Mouse (Mus musculus) intestine, embryonic 16.5 days (tissue): Measurements from ENCODE around the gene Sct. TPM values are rescaled to one million over a fixed set of nuclear protein-coding genes. Genes with fewer than 3 reads are reported as not detected.

Source experiments
- ATAC-seq: fragments of 200-750 bp; cut with Nextera tagmentation; 2 replicates; pipeline ENCODE4 v1.8.0; 2017; ENCODE audit warnings: moderate TSS enrichment, moderate library complexity
- H3K27ac ChIP-seq: fragments of 300-500 bp; sonication (generic); 2 replicates; pipeline ENCODE4 v1.5.1; 2014; ENCODE audit warnings: mild to moderate bottlenecking, low read length
- H3K27me3 ChIP-seq: fragments of 300-500 bp; sonication (generic); replicated peaks from 2 replicates; pipeline ENCODE4 v1.6.1; 2014; ENCODE audit warnings: low read length, control low read depth, mixed read lengths; ENCODE audit not compliant: control insufficient read depth, insufficient read depth
- H3K36me3 ChIP-seq: fragments of 300-500 bp; sonication (generic); 2 replicates; pipeline ENCODE4 v1.6.1; 2014; ENCODE audit warnings: low read length, control low read depth; ENCODE audit not compliant: control insufficient read depth, insufficient read depth
- H3K4me1 ChIP-seq: fragments of 300-500 bp; sonication (generic); 2 replicates; pipeline ENCODE4 v1.6.1; 2014; ENCODE audit warnings: low read length, control low read depth, mixed read lengths; ENCODE audit not compliant: control insufficient read depth, insufficient read depth
- H3K4me2 ChIP-seq: fragments of 300-500 bp; sonication (generic); 2 replicates; pipeline ENCODE4 v1.6.1; 2014; ENCODE audit warnings: low read depth, low read length, control low read depth
- H3K4me3 ChIP-seq: fragments of 300-500 bp; sonication (generic); 2 replicates; pipeline ENCODE4 v1.5.1; 2014; ENCODE audit warnings: mild to moderate bottlenecking, low read length
- H3K9ac ChIP-seq: fragments of 300-500 bp; sonication (generic); 2 replicates; pipeline ENCODE4 v1.6.1; 2014; ENCODE audit warnings: low read depth, low read length
- H3K9me3 ChIP-seq: fragments of 300-500 bp; sonication (generic); 2 replicates; pipeline ENCODE4 v1.6.1; 2016; ENCODE audit warnings: low read length, control low read depth; ENCODE audit not compliant: control insufficient read depth
- WGBS: fragments of 180-500 bp; shearing (Covaris S2); extraction: QIAGEN DNeasy Blood & Tissue Kit; methylation state at CpG from one replicate; pipeline ENCODE4 v1.1.7; 2014; 5-methylcytosine and 5-hydroxymethylcytosine counted together
- polyA plus RNA-seq: library from polyadenylated mRNA; unstranded; fragments of >200 nt; fragmentation: Nextera tagmentation; extraction: Ambion mirVana; gene quantifications from 2 replicates; pipeline ENCODE4 v1.2.1, GENCODE M21; 2015

The Sct gene
- polyA plus RNA-seq, 1 experiment from 2014 or later = 304 TPM

- no peak for ATAC-seq
- Histone ChIP-seq H3K27me3 (peaks cover 51% of the 10 kb centered on the region), H3K27ac (no peak overlapping the region), H3K4me2 (no peak overlapping the region), H3K9ac (no peak overlapping the region), H3K9me3 (no peaks in the 10 kb centered on the region), H3K4me1 (peaks cover 21% of the 10 kb centered on the region), H3K36me3 (peaks cover 2% of the 10 kb centered on the region; the same call in 1 of the 2 replicates), H3K4me3 (no peak overlapping the region)
- 58% methylated on average over 15 of the region's 15 CpGs for WGBS
These were observed 13.9 kb upstream of the Sct start for GRCm38 (mm10) chr7:141292583-141293388.

- H3K4me3 ChIP-seq = peak within 1 kb of the TSS; percentile 56
- H3K9ac ChIP-seq = peak within 1 kb of the TSS; percentile 71
- 2% methylated on average over 38 of the region's 46 CpGs for WGBS
- H3K9me3 ChIP-seq = no peaks in the 10 kb centered on the region
- H3K27me3 ChIP-seq = peaks cover 51% of the 10 kb centered on the region
- peak within 1 kb of the TSS; percentile 96 for H3K4me2 ChIP-seq
- H3K27ac ChIP-seq = no peak within 1 kb of the TSS
- H3K4me1 ChIP-seq = peaks cover 21% of the 10 kb centered on the region
- peaks cover 2% of the 10 kb centered on the region; the same call in 1 of the 2 replicates for H3K36me3 ChIP-seq
- peak; percentile 70; the same call in 1 of the 2 replicates for ATAC-seq
These were observed 13.1 kb upstream of the Sct start, which contains the start of gene Drd4 for GRCm38 (mm10) chr7:141291921-141292582. TSS of gene Drd4 (plus strand) at chr7:141292006.

GRCm38 (mm10) chr7:141288042-141288441 lies 9.1 kb upstream of the Sct start:
- Histone ChIP-seq H3K27ac (no peak overlapping the region), H3K9me3 (no peaks in the 10 kb centered on the region), H3K4me3 (no peak overlapping the region), H3K36me3 (no peaks in the 10 kb centered on the region), H3K4me2 (no peak overlapping the region), H3K4me1 (peaks cover 8% of the 10 kb centered on the region), H3K9ac (no peak overlapping the region), H3K27me3 (peaks cover 24% of the 10 kb centered on the region)
- WGBS = 77% methylated on average over 3 of the region's 3 CpGs
- no peak for ATAC-seq

GRCm38 (mm10) chr7:141282756-141283155 lies 3.8 kb upstream of the Sct start:
- no peak for ATAC-seq
- H3K9me3 ChIP-seq = no peaks in the 10 kb centered on the region

GRCm38 (mm10) chr7:141281442-141281841 lies 2.5 kb upstream of the Sct start:
- 55% methylated on average over 6 of the region's 6 CpGs for WGBS
- no peak overlapping the region for H3K27ac ChIP-seq
- H3K4me1 ChIP-seq = peaks cover 15% of the 10 kb centered on the region
- H3K9ac ChIP-seq = no peak overlapping the region
- no peak overlapping the region for H3K4me2 ChIP-seq
- no peak overlapping the region for H3K4me3 ChIP-seq
- H3K27me3 ChIP-seq = no peaks in the 10 kb centered on the region
- ATAC-seq = no peak
- H3K36me3 ChIP-seq = no peaks in the 10 kb centered on the region
- no peaks in the 10 kb centered on the region for H3K9me3 ChIP-seq

More at GRCm38 (mm10) chr7:141282756-141283155, 3.8 kb upstream of the Sct start:
- Histone ChIP-seq H3K9ac (no peak overlapping the region), H3K4me1 (peaks cover 7% of the 10 kb centered on the region), H3K36me3 (no peaks in the 10 kb centered on the region), H3K4me2 (no peak overlapping the region), H3K4me3 (no peak overlapping the region), H3K27ac (no peak overlapping the region), H3K27me3 (no peaks in the 10 kb centered on the region)
- WGBS = 78% methylated on average over 4 of the region's 4 CpGs

- H3K4me3 ChIP-seq = peak overlapping the region; percentile 56
- H3K27me3 ChIP-seq = no peaks in the 10 kb centered on the region
- no peaks in the 10 kb centered on the region for H3K9me3 ChIP-seq
- peaks cover 15% of the 10 kb centered on the region for H3K4me1 ChIP-seq
- peak overlapping the region; percentile 93 for H3K27ac ChIP-seq
- H3K36me3 ChIP-seq = no peaks in the 10 kb centered on the region
- H3K4me2 ChIP-seq = peak overlapping the region; percentile 98
- 60% methylated on average over 11 of the region's 11 CpGs for WGBS
- peak; percentile 55 for ATAC-seq
- peak overlapping the region; percentile 70 for H3K9ac ChIP-seq
These were observed 943 bp downstream of the Sct start for GRCm38 (mm10) chr7:141277701-141278678.

GRCm38 (mm10) chr7:141276546-141276945 lies 2.4 kb downstream of the Sct start, which contains the start of gene Cdhr5:
TSS of gene Cdhr5 (minus strand) at chr7:141276786.
- peak; percentile 85 for ATAC-seq
- Histone ChIP-seq H3K4me2 (peak within 1 kb of the TSS; percentile 50), H3K4me3 (peak within 1 kb of the TSS; percentile 55), H3K27me3 (no peaks in the 10 kb centered on the region), H3K27ac (peak within 1 kb of the TSS; percentile 93), H3K4me1 (peaks cover 15% of the 10 kb centered on the region), H3K9ac (peak within 1 kb of the TSS; percentile 70), H3K9me3 (no peaks in the 10 kb centered on the region), H3K36me3 (no peaks in the 10 kb centered on the region)
- WGBS = 31% methylated on average over 11 of the region's 11 CpGs

GRCm38 (mm10) chr7:141275356-141275755 lies 3.6 kb downstream of the Sct start:
- Histone ChIP-seq H3K27ac (peak overlapping the region; percentile 93; the same call in 1 of the 2 replicates), H3K4me1 (peaks cover 15% of the 10 kb centered on the region), H3K36me3 (no peaks in the 10 kb centered on the region), H3K9me3 (no peaks in the 10 kb centered on the region), H3K4me3 (peak overlapping the region; percentile 55), H3K9ac (peak overlapping the region; percentile 70), H3K4me2 (peak overlapping the region; percentile 50), H3K27me3 (no peaks in the 10 kb centered on the region)
- WGBS = 75% methylated on average over 9 of the region's 9 CpGs
- no peak for ATAC-seq
